Mouse (Mus musculus) forebrain, embryonic 14.5 days (tissue): ENCODE results near the gene Acly. TPM values are rescaled to one million over a fixed set of nuclear protein-coding genes. Genes with fewer than 3 reads are reported as not detected.

Experiments
- ATAC-seq: fragments of 200-750 bp; cut with Nextera tagmentation; 2 replicates; pipeline ENCODE4 v1.8.0; 2017; ENCODE audit warnings: mild to moderate bottlenecking, moderate library complexity
- DNase-seq: peaks from one replicate; pipeline ENCODE4 v3.0.0-alpha.2; 2015; ENCODE audit warnings: low spot score
- H3K27ac ChIP-seq: fragments of 300-500 bp; sonication (generic); 2 replicates; pipeline ENCODE4 v1.5.1; 2014; ENCODE audit warnings: low read depth, mild to moderate bottlenecking, control low read depth, low read length, moderate library complexity
- H3K27me3 ChIP-seq: fragments of 300-500 bp; sonication (generic); replicated peaks from 2 replicates; pipeline ENCODE4 v1.6.1; 2014; ENCODE audit warnings: low read length, control low read depth, mixed read lengths; ENCODE audit not compliant: control insufficient read depth, insufficient read depth
- H3K36me3 ChIP-seq: fragments of 300-500 bp; sonication (generic); 2 replicates; pipeline ENCODE4 v1.6.1; 2014; ENCODE audit warnings: low read length, control low read depth; ENCODE audit not compliant: control insufficient read depth, insufficient read depth
- H3K4me1 ChIP-seq: fragments of 300-500 bp; sonication (generic); 2 replicates; pipeline ENCODE4 v1.6.1; 2014; ENCODE audit warnings: antibody characterized with exemption, low read length, control low read depth; ENCODE audit not compliant: control insufficient read depth, insufficient read depth
- H3K4me2 ChIP-seq: fragments of 300-500 bp; sonication (generic); 2 replicates; pipeline ENCODE4 v1.6.1; 2014; ENCODE audit warnings: mild to moderate bottlenecking, control low read depth, low read length
- H3K4me3 ChIP-seq: fragments of 300-500 bp; sonication (generic); 2 replicates; pipeline ENCODE4 v1.5.1; 2014; ENCODE audit warnings: low read depth, low read length, control low read depth
- H3K9ac ChIP-seq: fragments of 300-500 bp; sonication (generic); 2 replicates; pipeline ENCODE4 v1.6.1; 2014; ENCODE audit warnings: mild to moderate bottlenecking, low read length, control low read depth, moderate library complexity
- H3K9me3 ChIP-seq: fragments of 300-500 bp; sonication (generic); replicated peaks from 2 replicates; pipeline ENCODE4 v1.6.1; 2016; ENCODE audit warnings: low read length, control low read depth, mixed read lengths; ENCODE audit not compliant: control insufficient read depth
- WGBS: fragments of 180-500 bp; shearing (Covaris S2); extraction: QIAGEN DNeasy Blood & Tissue Kit; methylation state at CpG from one replicate; pipeline ENCODE4 v1.1.7; 2014; 5-methylcytosine and 5-hydroxymethylcytosine counted together
- polyA plus RNA-seq: library from polyadenylated mRNA; unstranded; fragments of >200 nt; fragmentation: Nextera tagmentation; extraction: Ambion mirVana; gene quantifications from 2 replicates; pipeline ENCODE4 v1.2.1, GENCODE M21; 2014

Gene Acly
- polyA plus RNA-seq, 1 experiment from 2014 or later, result 198 TPM

GRCm38 (mm10) chr11:100552842-100553241 is 25.0 kb upstream of the Acly start:
- WGBS, result 81% methylated on average over 4 of the region's 4 CpGs
- Histone ChIP-seq H3K27ac (no peak overlapping the region), H3K9ac (no peak overlapping the region), H3K9me3 (no peaks in the 10 kb centered on the region), H3K27me3 (no peaks in the 10 kb centered on the region), H3K4me2 (no peak overlapping the region), H3K4me3 (no peak overlapping the region), H3K4me1 (no peaks in the 10 kb centered on the region), H3K36me3 (no peaks in the 10 kb centered on the region)
- DNase-seq (no peak), ATAC-seq (no peak)

GRCm38 (mm10) chr11:100550101-100550500 is 22.3 kb upstream of the Acly start:
- Histone ChIP-seq H3K27me3 (no peaks in the 10 kb centered on the region), H3K4me2 (no peak overlapping the region), H3K9ac (no peak overlapping the region), H3K9me3 (no peaks in the 10 kb centered on the region), H3K27ac (no peak overlapping the region), H3K4me1 (peaks cover 1% of the 10 kb centered on the region), H3K4me3 (no peak overlapping the region), H3K36me3 (no peaks in the 10 kb centered on the region)
- 81% methylated on average over 6 of the region's 6 CpGs for WGBS
- ATAC-seq (no peak), DNase-seq (no peak)

- no peaks in the 10 kb centered on the region for H3K36me3 ChIP-seq
- no peaks in the 10 kb centered on the region for H3K9me3 ChIP-seq
- no peak overlapping the region for H3K27ac ChIP-seq
- no peak for ATAC-seq
- H3K4me3 ChIP-seq, result no peak overlapping the region
- no peaks in the 10 kb centered on the region for H3K27me3 ChIP-seq
- peaks cover 6% of the 10 kb centered on the region for H3K4me1 ChIP-seq
- H3K9ac ChIP-seq, result no peak overlapping the region
- no peak overlapping the region for H3K4me2 ChIP-seq
- WGBS, result 86% methylated on average over 8 of the region's 8 CpGs
- no peak for DNase-seq
Observed at GRCm38 (mm10) chr11:100549466-100549865, 21.7 kb upstream of the Acly start.

- WGBS, result 82% methylated on average over 6 of the region's 6 CpGs
- Histone ChIP-seq H3K9ac (no peak overlapping the region), H3K9me3 (no peaks in the 10 kb centered on the region), H3K4me3 (no peak overlapping the region), H3K4me2 (no peak overlapping the region), H3K27me3 (no peaks in the 10 kb centered on the region), H3K4me1 (peaks cover 6% of the 10 kb centered on the region), H3K36me3 (no peaks in the 10 kb centered on the region), H3K27ac (no peak overlapping the region)
- DNase-seq (no peak), ATAC-seq (no peak)
Observed at GRCm38 (mm10) chr11:100548141-100548540, 20.3 kb upstream of the Acly start.

GRCm38 (mm10) chr11:100546955-100547354 is 19.2 kb upstream of the Acly start:
- Histone ChIP-seq H3K4me2 (no peak overlapping the region), H3K27ac (no peak overlapping the region), H3K4me1 (peaks cover 6% of the 10 kb centered on the region), H3K27me3 (no peaks in the 10 kb centered on the region), H3K4me3 (no peak overlapping the region), H3K9me3 (no peaks in the 10 kb centered on the region), H3K36me3 (no peaks in the 10 kb centered on the region), H3K9ac (no peak overlapping the region)
- no peak for DNase-seq
- WGBS, result 87% methylated on average over 6 of the region's 6 CpGs
- no peak for ATAC-seq

- 27% methylated on average over 7 of the region's 7 CpGs for WGBS
- Histone ChIP-seq H3K4me1 (peaks cover 6% of the 10 kb centered on the region), H3K4me3 (peak overlapping the region; percentile 40), H3K36me3 (no peaks in the 10 kb centered on the region), H3K4me2 (peak overlapping the region; percentile 77), H3K27ac (no peak overlapping the region), H3K9ac (peak overlapping the region; percentile 67), H3K9me3 (no peaks in the 10 kb centered on the region), H3K27me3 (no peaks in the 10 kb centered on the region)
- ATAC-seq (peak; percentile 53), DNase-seq (no peak)
Observed at GRCm38 (mm10) chr11:100545746-100546085, 17.9 kb upstream of the Acly start.

- Histone ChIP-seq H3K4me2 (peak within 1 kb of the TSS; percentile 77), H3K9me3 (no peaks in the 10 kb centered on the region), H3K27ac (peak within 1 kb of the TSS; percentile 63), H3K36me3 (no peaks in the 10 kb centered on the region), H3K27me3 (no peaks in the 10 kb centered on the region), H3K4me3 (peak within 1 kb of the TSS; percentile 40), H3K4me1 (peaks cover 6% of the 10 kb centered on the region), H3K9ac (peak within 1 kb of the TSS; percentile 67)
- DNase-seq (peak; percentile 93), ATAC-seq (peak; percentile 98)
- WGBS, result 2% methylated on average over 28 of the region's 28 CpGs
Observed at GRCm38 (mm10) chr11:100544832-100545745, 17.3 kb upstream of the Acly start, which contains the start of gene Ttc25. TSS of gene Ttc25 (plus strand) at chr11:100545607.

GRCm38 (mm10) chr11:100541577-100541976 is 13.8 kb upstream of the Acly start:
- no peak for ATAC-seq
- H3K27ac ChIP-seq, result no peak overlapping the region
- WGBS, result 94% methylated on average over 2 of the region's 2 CpGs
- DNase-seq, result no peak
- no peaks in the 10 kb centered on the region for H3K9me3 ChIP-seq
- H3K4me3 ChIP-seq, result no peak overlapping the region
- no peaks in the 10 kb centered on the region for H3K36me3 ChIP-seq
- H3K4me2 ChIP-seq, result no peak overlapping the region
- peaks cover 6% of the 10 kb centered on the region for H3K4me1 ChIP-seq
- H3K9ac ChIP-seq, result no peak overlapping the region
- H3K27me3 ChIP-seq, result no peaks in the 10 kb centered on the region

GRCm38 (mm10) chr11:100540966-100541365 is 13.2 kb upstream of the Acly start:
- Histone ChIP-seq H3K4me3 (no peak overlapping the region), H3K36me3 (no peaks in the 10 kb centered on the region), H3K4me1 (peaks cover 6% of the 10 kb centered on the region), H3K9me3 (no peaks in the 10 kb centered on the region), H3K4me2 (no peak overlapping the region), H3K27me3 (no peaks in the 10 kb centered on the region), H3K27ac (no peak overlapping the region), H3K9ac (no peak overlapping the region)
- no peak for ATAC-seq
- WGBS, result 72% methylated on average over 6 of the region's 6 CpGs
- DNase-seq, result no peak
